Mouse (Mus musculus): ENCODE data around the gene 6430550D23Rik. TPM values are rescaled to one million over a fixed set of nuclear protein-coding genes. Genes with fewer than 3 reads are reported as not detected.

6430550D23Rik gene
- polyA plus RNA-seq, 1 experiment: 0.29 TPM

DNA sequence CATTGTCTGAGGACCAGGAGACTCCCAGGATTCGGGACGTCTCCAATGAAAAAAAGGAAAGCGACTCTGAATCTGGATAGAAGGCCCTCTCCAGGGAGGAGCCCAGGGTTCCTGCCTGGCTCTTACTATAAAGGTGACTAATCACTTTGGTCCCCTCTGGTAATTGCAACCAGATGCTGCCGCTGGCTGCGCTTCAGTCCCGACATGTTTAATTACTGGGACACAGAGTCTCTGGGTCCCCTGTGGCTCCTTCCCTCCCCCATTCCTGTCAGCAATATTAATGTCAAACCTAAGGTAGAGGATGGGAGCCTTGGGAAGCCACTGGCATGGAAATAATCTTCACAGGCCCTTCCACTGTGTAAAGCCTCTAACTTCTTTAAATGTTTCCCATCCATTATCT, 58.4 kb downstream of the 6430550D23Rik start:
- no peak overlapping the region for H3K4me3 ChIP-seq
- no peak overlapping the region for H3ac ChIP-seq (ENCODE audit: control insufficient read depth, insufficient read length)
- H3K36me3 ChIP-seq (ENCODE audit: control insufficient read depth, insufficient read depth): no peaks in the 10 kb centered on the region
- H3K27me3 ChIP-seq (ENCODE audit: control insufficient read depth, insufficient read depth, insufficient read length): no peaks in the 10 kb centered on the region
- H3K4me2 ChIP-seq (ENCODE audit: low read depth): peak overlapping the region; percentile 59
- TF ChIP-seq POLR2AphosphoS2 (IDR thresholded peaks at IDR 0.05; ENCODE audit: insufficient read length, low read depth) (no peak), USF1 (IDR thresholded peaks at IDR 0.05; ENCODE audit: low read depth) (no peak), POLR2A (IDR thresholded peaks at IDR 0.05; ENCODE audit: insufficient read length, low read depth) (no peak), TCF12 (IDR thresholded peaks at IDR 0.05; ENCODE audit: insufficient read depth, poor library complexity, severe bottlenecking) (peak; percentile 1), MAX (IDR thresholded peaks at IDR 0.05; ENCODE audit: low read depth) (no peak), CEBPB (IDR thresholded peaks at IDR 0.05; ENCODE audit: insufficient read depth, poor library complexity, severe bottlenecking) (no peak), E2F4 (IDR thresholded peaks at IDR 0.05; ENCODE audit: insufficient read depth) (no peak)
- H3K79me2 ChIP-seq (ENCODE audit: control insufficient read depth, insufficient read depth): no peaks in the 10 kb centered on the region

DNA sequence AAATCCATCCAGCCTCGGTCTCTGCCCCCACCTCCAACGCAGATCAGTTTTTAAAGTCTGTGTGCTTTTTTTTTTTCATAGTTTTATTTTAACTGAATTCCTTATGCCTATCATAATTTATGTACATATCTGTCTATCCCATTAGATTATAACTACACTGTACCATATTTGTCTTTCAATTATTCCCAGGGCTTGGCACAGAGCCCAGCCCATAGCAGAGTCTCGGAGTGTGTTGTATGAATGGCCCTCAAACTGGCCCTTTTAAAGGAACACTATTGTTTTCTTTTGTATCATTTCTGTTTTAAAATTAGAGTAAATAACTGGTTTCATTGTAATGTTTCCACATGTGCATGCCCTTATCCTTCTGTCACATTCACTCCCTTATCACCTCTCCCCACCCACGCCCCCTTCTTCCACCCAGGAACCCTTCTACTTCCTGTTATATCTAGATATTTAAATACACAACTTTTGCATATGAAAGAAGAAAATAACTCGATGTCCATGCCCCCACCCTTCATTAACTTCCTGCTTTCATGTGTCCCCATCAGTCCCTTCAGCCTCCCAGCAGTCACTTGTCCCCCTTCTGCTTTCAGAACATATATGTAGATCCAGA, 60.3 kb downstream of the 6430550D23Rik start:
- Histone ChIP-seq H3K36me3 (ENCODE audit: control insufficient read depth, insufficient read depth) (no peaks in the 10 kb centered on the region), H3K4me3 (no peak overlapping the region), H3ac (ENCODE audit: control insufficient read depth, insufficient read length) (no peak overlapping the region), H3K27me3 (ENCODE audit: control insufficient read depth, insufficient read depth, insufficient read length) (no peaks in the 10 kb centered on the region), H3K4me2 (ENCODE audit: low read depth) (no peak overlapping the region), H3K79me2 (ENCODE audit: control insufficient read depth, insufficient read depth) (no peaks in the 10 kb centered on the region)
- TF ChIP-seq USF1 (IDR thresholded peaks at IDR 0.05; ENCODE audit: low read depth) (no peak), TCF3 (IDR thresholded peaks at IDR 0.05; ENCODE audit: insufficient read length, low read depth) (no peak), TCF12 (IDR thresholded peaks at IDR 0.05; ENCODE audit: insufficient read depth, poor library complexity, severe bottlenecking) (no peak), SRF (IDR thresholded peaks at IDR 0.05; ENCODE audit: control insufficient read depth, insufficient read length, low read depth) (no peak), E2F4 (IDR thresholded peaks at IDR 0.05; ENCODE audit: insufficient read depth) (no peak), REST (IDR thresholded peaks at IDR 0.05; ENCODE audit: insufficient read depth, insufficient read length) (no peak), POLR2A (IDR thresholded peaks at IDR 0.05; ENCODE audit: insufficient read length, low read depth) (no peak), MAX (IDR thresholded peaks at IDR 0.05; ENCODE audit: low read depth) (no peak), MYOD1 (IDR thresholded peaks at IDR 0.05; ENCODE audit: control insufficient read depth in 1 of 3, insufficient read length in 2 of 3, low read depth in 2 of 3) (no peak), MYOG (IDR thresholded peaks at IDR 0.05; ENCODE audit: control insufficient read depth in 1 of 3, insufficient read depth in 1 of 3, insufficient read length in 2 of 3, low read depth in 2 of 3) (no peak), POLR2AphosphoS2 (IDR thresholded peaks at IDR 0.05; ENCODE audit: insufficient read length, low read depth) (no peak), CEBPB (IDR thresholded peaks at IDR 0.05; ENCODE audit: insufficient read depth, poor library complexity, severe bottlenecking) (no peak)

DNA sequence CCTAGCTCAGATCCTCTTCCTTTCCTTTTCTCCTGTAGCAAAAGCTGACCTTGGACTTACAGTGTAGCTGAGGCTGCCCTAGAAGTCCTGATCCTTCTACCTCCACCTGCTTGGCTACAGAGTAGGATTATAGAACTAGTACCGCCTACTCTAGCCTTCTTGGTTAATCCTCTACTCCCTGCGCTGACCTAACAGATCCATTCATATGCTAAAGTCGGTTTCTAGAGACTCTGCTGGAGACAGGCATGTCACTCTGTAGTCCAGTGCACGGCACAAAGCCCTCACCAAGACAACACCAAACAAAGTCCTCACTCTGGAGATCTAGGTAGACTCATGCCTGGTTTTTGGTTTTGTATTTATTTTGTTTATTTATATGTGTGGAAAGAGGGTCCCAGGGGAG, 61.3 kb downstream of the 6430550D23Rik start:
- Histone ChIP-seq H3K79me2 (ENCODE audit: control insufficient read depth, insufficient read depth) (no peaks in the 10 kb centered on the region), H3K4me2 (ENCODE audit: low read depth) (no peak overlapping the region), H3ac (ENCODE audit: control insufficient read depth, insufficient read length) (no peak overlapping the region), H3K4me3 (no peak overlapping the region), H3K27me3 (ENCODE audit: control insufficient read depth, insufficient read depth, insufficient read length) (no peaks in the 10 kb centered on the region), H3K36me3 (ENCODE audit: control insufficient read depth, insufficient read depth) (no peaks in the 10 kb centered on the region)
- TF ChIP-seq POLR2A (IDR thresholded peaks at IDR 0.05; ENCODE audit: insufficient read length, low read depth) (no peak), MYOD1 (IDR thresholded peaks at IDR 0.05; ENCODE audit: control insufficient read depth in 1 of 3, insufficient read length in 2 of 3, low read depth in 2 of 3) (no peak), MAX (IDR thresholded peaks at IDR 0.05; ENCODE audit: low read depth) (no peak), CEBPB (IDR thresholded peaks at IDR 0.05; ENCODE audit: insufficient read depth, poor library complexity, severe bottlenecking) (no peak), TCF3 (IDR thresholded peaks at IDR 0.05; ENCODE audit: insufficient read length, low read depth) (no peak), E2F4 (IDR thresholded peaks at IDR 0.05; ENCODE audit: insufficient read depth) (no peak)

DNA sequence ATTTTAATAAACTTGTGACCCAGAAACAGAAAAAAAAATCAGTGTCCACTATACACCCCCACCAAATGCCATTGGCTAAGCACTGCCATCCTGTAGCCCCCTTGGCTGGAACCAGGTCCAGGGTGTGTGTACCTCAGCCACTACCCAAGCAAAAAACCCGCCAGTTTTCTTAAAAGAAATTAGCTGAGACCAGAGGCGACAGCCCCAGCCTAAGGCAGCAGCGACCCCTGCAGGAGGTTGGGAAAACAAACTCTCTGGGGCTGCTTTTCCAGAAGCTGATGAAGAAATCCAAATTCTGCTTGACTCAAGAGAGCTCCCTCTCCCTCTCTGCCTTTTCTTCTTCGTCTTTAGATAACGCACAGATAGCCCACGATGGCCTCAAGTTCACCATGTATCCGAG, 61.7 kb downstream of the 6430550D23Rik start:
- Histone ChIP-seq H3ac (ENCODE audit: control insufficient read depth, insufficient read length) (no peak overlapping the region), H3K4me2 (ENCODE audit: low read depth) (no peak overlapping the region), H3K36me3 (ENCODE audit: control insufficient read depth, insufficient read depth) (no peaks in the 10 kb centered on the region), H3K4me3 (no peak overlapping the region), H3K79me2 (ENCODE audit: control insufficient read depth, insufficient read depth) (no peaks in the 10 kb centered on the region), H3K27me3 (ENCODE audit: control insufficient read depth, insufficient read depth, insufficient read length) (no peaks in the 10 kb centered on the region)
- TF ChIP-seq E2F4 (IDR thresholded peaks at IDR 0.05; ENCODE audit: insufficient read depth) (no peak), USF1 (IDR thresholded peaks at IDR 0.05; ENCODE audit: low read depth) (no peak), POLR2A (IDR thresholded peaks at IDR 0.05; ENCODE audit: insufficient read length, low read depth) (no peak)

DNA sequence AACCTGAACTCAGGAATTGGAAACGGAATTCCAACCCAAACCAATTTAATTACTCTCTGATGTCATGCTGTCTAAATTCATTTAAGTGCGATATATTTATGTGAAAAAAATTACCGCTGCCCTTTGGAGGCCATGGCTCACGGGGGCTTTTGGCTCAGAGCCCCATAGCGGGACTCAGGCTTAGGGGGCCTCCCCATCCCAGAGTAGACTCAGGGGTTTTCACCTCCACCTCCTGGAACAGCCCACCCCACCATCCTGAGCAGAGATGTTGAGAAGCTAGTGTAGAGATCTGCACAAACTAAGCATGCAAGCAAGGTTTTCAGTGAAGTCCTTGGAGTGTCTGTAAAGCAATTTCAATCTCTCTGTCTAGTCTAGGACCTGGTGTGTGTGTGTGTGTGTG, 62.2 kb downstream of the 6430550D23Rik start:
- H3ac ChIP-seq (ENCODE audit: control insufficient read depth, insufficient read length): no peak overlapping the region
- TF ChIP-seq REST (IDR thresholded peaks at IDR 0.05; ENCODE audit: insufficient read depth, insufficient read length): no peak
- no peak overlapping the region for H3K4me3 ChIP-seq
- H3K36me3 ChIP-seq (ENCODE audit: control insufficient read depth, insufficient read depth): no peaks in the 10 kb centered on the region
- no peak overlapping the region for H3K4me2 ChIP-seq (ENCODE audit: low read depth)
- H3K79me2 ChIP-seq (ENCODE audit: control insufficient read depth, insufficient read depth): no peaks in the 10 kb centered on the region
- no peaks in the 10 kb centered on the region for H3K27me3 ChIP-seq (ENCODE audit: control insufficient read depth, insufficient read depth, insufficient read length)

DNA sequence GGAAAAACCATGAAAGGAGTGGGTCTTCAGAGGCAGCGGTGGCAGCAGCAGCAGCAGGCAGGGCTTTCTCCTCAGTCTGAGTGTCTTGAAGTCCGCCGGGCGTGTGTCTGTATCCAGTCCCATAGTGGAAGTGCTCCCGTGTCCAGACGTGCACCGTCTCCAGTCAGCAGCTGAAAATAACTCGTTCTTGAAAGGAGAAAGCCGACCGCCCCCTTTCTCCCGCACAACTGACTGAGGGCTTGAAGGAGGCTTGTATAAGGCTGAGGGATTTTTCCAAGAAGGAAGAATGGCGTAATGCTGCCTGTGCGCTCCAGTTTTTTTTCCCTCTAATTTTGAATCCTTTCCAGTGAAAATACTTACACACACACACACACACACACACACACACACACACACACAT, 62.7 kb downstream of the 6430550D23Rik start, which contains the start of gene Gdf5:
Gene Gdf5, minus strand, starts transcription at position 244 of the 400 bp plus-strand sequence.
- H3K4me3 ChIP-seq: no peak within 1 kb of the TSS
- H3ac ChIP-seq (ENCODE audit: control insufficient read depth, insufficient read length): no peak within 1 kb of the TSS
- H3K36me3 ChIP-seq (ENCODE audit: control insufficient read depth, insufficient read depth): no peaks in the 10 kb centered on the region
- no peak within 1 kb of the TSS for H3K4me2 ChIP-seq (ENCODE audit: low read depth)
- no peaks in the 10 kb centered on the region for H3K27me3 ChIP-seq (ENCODE audit: control insufficient read depth, insufficient read depth, insufficient read length)
- TF ChIP-seq USF1 (IDR thresholded peaks at IDR 0.05; ENCODE audit: low read depth) (no peak), MYOD1 (IDR thresholded peaks at IDR 0.05; ENCODE audit: control insufficient read depth in 1 of 3, insufficient read length in 2 of 3, low read depth in 2 of 3) (no peak), MYOG (IDR thresholded peaks at IDR 0.05; ENCODE audit: control insufficient read depth in 1 of 3, insufficient read depth in 1 of 3, insufficient read length in 2 of 3, low read depth in 2 of 3) (no peak), SRF (IDR thresholded peaks at IDR 0.05; ENCODE audit: control insufficient read depth, insufficient read length, low read depth) (no peak), REST (IDR thresholded peaks at IDR 0.05; ENCODE audit: insufficient read depth, insufficient read length) (no peak), POLR2AphosphoS2 (IDR thresholded peaks at IDR 0.05; ENCODE audit: insufficient read length, low read depth) (no peak), E2F4 (IDR thresholded peaks at IDR 0.05; ENCODE audit: insufficient read depth) (no peak), MAX (IDR thresholded peaks at IDR 0.05; ENCODE audit: low read depth) (no peak), CEBPB (IDR thresholded peaks at IDR 0.05; ENCODE audit: insufficient read depth, poor library complexity, severe bottlenecking) (no peak), TCF12 (IDR thresholded peaks at IDR 0.05; ENCODE audit: insufficient read depth, poor library complexity, severe bottlenecking) (no peak), TCF3 (IDR thresholded peaks at IDR 0.05; ENCODE audit: insufficient read length, low read depth) (no peak), POLR2A (IDR thresholded peaks at IDR 0.05; ENCODE audit: insufficient read length, low read depth) (no peak)
- no peaks in the 10 kb centered on the region for H3K79me2 ChIP-seq (ENCODE audit: control insufficient read depth, insufficient read depth)
